Mouse (Mus musculus): ENCODE data around the gene Amh.

DNA sequence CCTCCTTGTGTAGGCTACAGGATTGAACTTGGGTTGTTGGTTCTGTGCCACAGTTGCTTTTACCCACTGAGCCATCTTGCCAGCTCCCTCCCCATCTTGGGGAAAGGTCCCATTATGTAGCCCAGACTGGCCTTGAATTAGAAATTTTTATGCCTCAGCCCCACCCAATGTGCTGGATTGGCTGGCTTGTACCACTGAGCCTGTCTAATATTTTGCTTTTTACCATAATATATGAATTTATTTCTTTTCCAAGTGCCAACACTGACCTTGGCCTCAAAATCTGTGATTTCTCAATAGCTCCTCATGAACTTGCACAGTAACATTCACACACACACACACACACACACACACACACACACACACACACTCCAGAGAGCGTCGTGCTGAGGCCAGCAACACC lies 39.3 kb upstream of the Amh start:
- TF ChIP-seq POLR2A (IDR thresholded peaks at IDR 0.05; ENCODE audit: low read depth, low read length) (no peak), CTCF (IDR thresholded peaks at IDR 0.05; ENCODE audit: extremely low read depth, insufficient read depth, insufficient read length, insufficient replicate concordance) (no peak)

All from spleen, adult 2 months (tissue).